Mouse (Mus musculus) hindbrain, embryonic 13.5 days (tissue): ENCODE data around the gene Larp1. TPM values are rescaled to one million over a fixed set of nuclear protein-coding genes. Genes with fewer than 3 reads are reported as not detected.
A peak's percentile ranks its signal among the peaks of the same experiment; 100 is the strongest.

Experiments
- ATAC-seq: fragments of 200-750 bp; cut with Nextera tagmentation; 2 replicates; pipeline ENCODE4 v1.8.0; 2017; ENCODE audit warnings: moderate TSS enrichment; ENCODE audit not compliant: low FRiP score
- H3K27ac ChIP-seq: fragments of 300-500 bp; sonication (generic); 2 replicates; pipeline ENCODE4 v1.5.1; 2015; ENCODE audit warnings: inconsistent platforms, mild to moderate bottlenecking, moderate library complexity
- H3K27me3 ChIP-seq: fragments of 300-500 bp; sonication (generic); 2 replicates; pipeline ENCODE4 v1.6.1; 2015; ENCODE audit warnings: mild to moderate bottlenecking, inconsistent platforms
- H3K36me3 ChIP-seq: fragments of 300-500 bp; sonication (generic); 2 replicates; pipeline ENCODE4 v1.6.1; 2015; ENCODE audit warnings: mild to moderate bottlenecking, inconsistent platforms
- H3K4me1 ChIP-seq: fragments of 300-500 bp; sonication (generic); replicated peaks from 2 replicates; pipeline ENCODE4 v1.6.1; 2015; ENCODE audit warnings: inconsistent platforms
- H3K4me2 ChIP-seq: fragments of 300-500 bp; sonication (generic); 2 replicates; pipeline ENCODE4 v1.6.1; 2015; ENCODE audit warnings: inconsistent platforms, mild to moderate bottlenecking, moderate library complexity
- H3K4me3 ChIP-seq: fragments of 300-500 bp; sonication (generic); 2 replicates; pipeline ENCODE4 v1.5.1; 2015; ENCODE audit warnings: mild to moderate bottlenecking, inconsistent platforms
- H3K9ac ChIP-seq: fragments of 300-500 bp; sonication (generic); 2 replicates; pipeline ENCODE4 v1.6.1; 2015; ENCODE audit warnings: mild to moderate bottlenecking, inconsistent platforms
- H3K9me3 ChIP-seq: fragments of 300-500 bp; sonication (generic); 2 replicates; pipeline ENCODE4 v1.6.1; 2016; ENCODE audit warnings: inconsistent platforms
- WGBS: fragments of 180-500 bp; shearing (Covaris S2); methylation state at CpG from one replicate; pipeline ENCODE4 v1.1.7; 2015; 5-methylcytosine and 5-hydroxymethylcytosine counted together
- polyA plus RNA-seq: library from polyadenylated mRNA; unstranded; fragments of >200 nt; fragmentation: Nextera tagmentation; extraction: Ambion mirVana; gene quantifications from 2 replicates; pipeline ENCODE4 v1.2.1, GENCODE M21; 2015

The Larp1 gene
- polyA plus RNA-seq: 16.4 and 17.4 TPM in 2 replicates

DNA sequence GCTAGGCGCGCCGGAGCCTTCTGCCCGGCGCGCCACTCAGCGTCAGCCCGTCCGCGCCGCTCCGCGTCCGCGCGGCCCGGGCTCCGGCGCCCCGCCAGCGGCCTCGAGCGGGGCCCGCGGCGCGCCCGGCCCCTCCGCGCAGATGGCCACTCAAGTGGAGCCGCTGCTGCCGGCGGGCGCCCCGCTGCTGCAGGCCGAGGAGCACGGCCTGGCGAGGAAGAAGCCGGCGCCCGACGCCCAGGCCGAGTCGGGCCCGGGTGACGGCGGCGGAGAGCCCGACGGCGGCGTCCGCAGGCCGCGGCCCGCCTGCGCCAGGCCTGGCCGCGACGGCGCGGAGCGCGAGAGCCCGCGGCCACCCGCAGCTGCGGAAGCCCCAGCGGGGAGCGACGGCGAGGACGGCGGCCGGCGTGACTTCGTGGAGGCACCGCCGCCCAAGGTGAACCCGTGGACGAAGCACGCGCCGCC, at the start of gene Larp1:
Larp1 (plus strand) TSS at position 14 of the 465 bp plus-strand sequence.
- Histone ChIP-seq H3K9me3 (no peaks in the 10 kb centered on the region), H3K27ac (peak within 1 kb of the TSS; percentile 94), H3K4me2 (peak within 1 kb of the TSS; percentile 88), H3K27me3 (no peaks in the 10 kb centered on the region), H3K36me3 (no peaks in the 10 kb centered on the region), H3K4me1 (peaks cover 32% of the 10 kb centered on the region), H3K4me3 (peak within 1 kb of the TSS; percentile 98), H3K9ac (peak within 1 kb of the TSS; percentile 96)
- under 1% methylated on average over 59 of the region's 84 CpGs for WGBS
- no peak; the same call in 1 of the 2 replicates for ATAC-seq

DNA sequence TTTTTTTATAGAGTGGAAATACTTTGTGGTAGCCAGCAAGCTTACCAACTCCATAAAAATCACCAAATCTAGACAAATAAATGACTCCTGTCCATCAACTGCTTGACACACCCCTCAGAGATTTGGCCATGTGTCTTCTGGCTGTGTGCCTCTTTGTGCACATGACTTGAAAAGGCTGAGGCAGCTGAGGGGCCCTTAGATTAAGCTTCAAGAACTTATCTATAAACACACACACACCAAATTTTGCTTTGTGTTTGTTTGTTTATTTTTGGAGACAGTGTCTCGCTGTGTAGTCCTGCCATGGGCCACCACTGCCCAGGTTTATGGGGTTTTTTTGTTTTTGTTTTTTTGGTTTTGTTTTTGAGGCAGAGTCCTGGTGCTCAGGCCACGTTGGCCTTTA, 48.9 kb upstream of the Larp1 start:
- Histone ChIP-seq H3K4me1 (peaks cover 15% of the 10 kb centered on the region), H3K9ac (no peak overlapping the region), H3K27ac (no peak overlapping the region), H3K27me3 (no peaks in the 10 kb centered on the region), H3K4me2 (no peak overlapping the region), H3K36me3 (no peaks in the 10 kb centered on the region), H3K9me3 (no peaks in the 10 kb centered on the region), H3K4me3 (no peak overlapping the region)
- ATAC-seq: no peak
- WGBS: 76% methylated on average over 2 of the region's 2 CpGs

DNA sequence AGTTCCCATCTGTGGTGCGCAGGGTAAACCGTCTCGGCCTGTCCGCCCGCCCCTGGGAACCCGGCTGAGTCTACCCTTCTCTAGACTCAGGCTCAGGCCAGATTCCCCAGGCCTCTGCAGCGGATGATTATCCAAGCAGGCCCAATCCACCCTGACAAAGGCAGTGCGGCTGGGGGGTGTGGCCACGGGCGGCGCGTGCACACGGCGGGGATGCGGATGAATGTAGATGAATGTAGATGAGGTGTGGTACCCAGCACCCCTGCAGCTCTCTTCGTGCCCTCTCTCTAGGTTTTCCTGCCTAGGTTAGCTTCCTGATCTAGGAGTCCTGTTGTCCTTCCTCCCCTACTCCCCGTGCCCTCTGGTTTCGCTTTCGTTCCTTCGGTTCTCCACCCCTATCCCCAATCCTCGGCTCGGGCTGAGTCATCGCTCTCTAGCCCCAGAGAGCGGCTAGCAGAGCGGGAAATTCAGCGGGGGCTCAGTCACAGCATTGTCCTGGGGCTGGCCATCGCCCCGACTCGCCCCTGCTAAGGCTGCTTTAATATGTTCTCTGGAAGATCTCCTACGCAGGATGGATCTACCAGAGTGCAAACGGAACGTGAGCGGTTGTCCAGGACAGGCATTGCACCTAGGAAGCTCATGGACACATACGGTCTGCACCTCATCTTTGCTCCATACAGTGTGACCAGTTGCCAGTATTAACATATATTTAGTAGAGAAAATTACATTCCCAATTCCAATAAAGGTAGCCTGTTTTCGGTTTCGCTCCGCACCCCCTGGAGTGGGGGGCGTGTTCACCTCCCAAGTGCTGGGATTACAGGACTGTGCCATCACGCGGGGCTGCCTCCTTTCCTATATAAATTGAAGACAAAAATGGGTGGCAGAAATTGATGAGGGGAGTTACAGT, 46.2 kb upstream of the Larp1 start:
- peaks cover 15% of the 10 kb centered on the region for H3K4me1 ChIP-seq
- peak overlapping the region; percentile 93 for H3K27ac ChIP-seq
- peak overlapping the region; percentile 50 for H3K4me3 ChIP-seq
- H3K4me2 ChIP-seq: peak overlapping the region; percentile 70
- no peaks in the 10 kb centered on the region for H3K9me3 ChIP-seq
- H3K27me3 ChIP-seq: no peaks in the 10 kb centered on the region
- WGBS: under 1% methylated on average over 40 of the region's 40 CpGs
- H3K36me3 ChIP-seq: no peaks in the 10 kb centered on the region
- ATAC-seq: peak; percentile 96
- H3K9ac ChIP-seq: peak overlapping the region; percentile 86

DNA sequence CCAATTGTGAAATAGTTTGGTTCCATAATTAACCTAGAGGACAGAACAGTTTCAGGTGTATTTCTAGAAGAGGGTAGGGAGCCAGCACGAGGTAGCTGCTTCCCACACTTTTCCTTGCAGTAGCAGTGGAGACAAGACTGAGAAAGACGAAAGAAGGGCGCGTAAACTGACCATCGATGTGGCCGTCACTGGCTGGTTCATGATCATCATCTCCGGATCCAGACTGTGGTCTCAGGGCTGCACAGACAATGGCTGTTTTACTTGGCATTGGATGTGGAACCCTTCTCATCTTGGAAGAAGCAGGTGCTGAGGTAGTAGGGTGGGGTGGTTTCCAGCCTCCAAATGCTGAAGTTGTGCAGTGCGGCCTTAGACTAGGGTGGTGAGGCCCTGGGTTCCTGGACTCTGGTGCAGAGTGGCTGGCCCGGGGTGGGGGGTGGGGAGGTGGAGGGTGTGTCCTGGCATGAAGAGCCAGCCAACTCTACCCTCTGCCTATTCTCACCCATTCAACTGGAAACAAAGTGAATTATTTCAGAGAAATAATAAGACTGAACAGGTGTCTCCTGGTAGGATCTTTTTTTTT, 45.5 kb upstream of the Larp1 start:
- no peak for ATAC-seq
- peak overlapping the region; percentile 93 for H3K27ac ChIP-seq
- H3K4me3 ChIP-seq: peak overlapping the region; percentile 50
- 37% methylated on average over 9 of the region's 9 CpGs for WGBS
- peak overlapping the region; percentile 70 for H3K4me2 ChIP-seq
- H3K9ac ChIP-seq: peak overlapping the region; percentile 86
- H3K27me3 ChIP-seq: no peaks in the 10 kb centered on the region
- peaks cover 15% of the 10 kb centered on the region for H3K4me1 ChIP-seq
- H3K9me3 ChIP-seq: no peaks in the 10 kb centered on the region
- no peaks in the 10 kb centered on the region for H3K36me3 ChIP-seq

DNA sequence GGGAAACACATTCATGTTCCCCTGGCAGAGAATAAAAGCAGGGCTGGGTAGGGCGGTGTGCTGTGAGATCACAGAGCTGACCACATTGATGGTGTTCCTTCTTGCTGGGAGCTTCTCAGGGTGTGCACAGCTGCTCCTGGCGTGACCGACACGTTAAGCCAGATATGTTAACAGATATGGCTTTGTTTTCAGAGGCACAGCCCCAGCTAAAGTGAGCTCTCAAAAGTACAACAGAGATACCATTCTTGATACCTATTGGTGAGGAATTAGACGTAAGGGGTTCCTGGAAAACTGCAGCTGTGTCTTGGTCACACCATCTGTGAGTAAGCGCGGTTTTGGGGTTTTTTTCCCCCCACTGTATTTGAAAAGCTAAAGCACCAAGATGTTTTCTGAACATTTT, 42.2 kb upstream of the Larp1 start:
- H3K4me1 ChIP-seq: peaks cover 15% of the 10 kb centered on the region
- H3K4me3 ChIP-seq: no peak overlapping the region
- no peaks in the 10 kb centered on the region for H3K36me3 ChIP-seq
- no peak overlapping the region for H3K4me2 ChIP-seq
- WGBS: 59% methylated on average over 7 of the region's 7 CpGs
- H3K27me3 ChIP-seq: no peaks in the 10 kb centered on the region
- ATAC-seq: no peak
- no peak overlapping the region for H3K9ac ChIP-seq
- no peak overlapping the region for H3K27ac ChIP-seq
- no peaks in the 10 kb centered on the region for H3K9me3 ChIP-seq

DNA sequence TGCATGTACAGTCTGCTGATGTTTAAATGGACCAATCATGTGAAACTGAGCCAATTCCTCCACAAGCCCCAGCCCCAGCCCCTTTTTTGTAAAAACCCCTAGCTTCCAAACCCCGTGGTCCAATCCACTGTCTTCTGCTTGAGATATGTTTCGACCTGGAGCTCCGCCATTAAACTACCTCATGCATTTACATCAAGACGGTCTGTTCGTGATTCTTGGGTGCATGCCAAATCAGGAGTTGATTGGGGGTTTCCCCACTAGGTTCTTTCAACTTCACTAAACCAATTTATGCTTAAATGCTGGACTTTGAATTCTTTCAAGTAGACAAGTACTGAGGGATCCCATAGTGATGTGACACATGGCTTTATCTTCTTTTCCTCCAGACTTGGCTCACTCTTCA, 40.6 kb upstream of the Larp1 start:
- H3K27me3 ChIP-seq: no peaks in the 10 kb centered on the region
- no peak for ATAC-seq
- H3K9ac ChIP-seq: no peak overlapping the region
- H3K4me1 ChIP-seq: peaks cover 3% of the 10 kb centered on the region
- WGBS: 81% methylated on average over 5 of the region's 5 CpGs
- no peak overlapping the region for H3K4me3 ChIP-seq
- H3K4me2 ChIP-seq: no peak overlapping the region
- no peaks in the 10 kb centered on the region for H3K36me3 ChIP-seq
- no peaks in the 10 kb centered on the region for H3K9me3 ChIP-seq
- H3K27ac ChIP-seq: no peak overlapping the region

DNA sequence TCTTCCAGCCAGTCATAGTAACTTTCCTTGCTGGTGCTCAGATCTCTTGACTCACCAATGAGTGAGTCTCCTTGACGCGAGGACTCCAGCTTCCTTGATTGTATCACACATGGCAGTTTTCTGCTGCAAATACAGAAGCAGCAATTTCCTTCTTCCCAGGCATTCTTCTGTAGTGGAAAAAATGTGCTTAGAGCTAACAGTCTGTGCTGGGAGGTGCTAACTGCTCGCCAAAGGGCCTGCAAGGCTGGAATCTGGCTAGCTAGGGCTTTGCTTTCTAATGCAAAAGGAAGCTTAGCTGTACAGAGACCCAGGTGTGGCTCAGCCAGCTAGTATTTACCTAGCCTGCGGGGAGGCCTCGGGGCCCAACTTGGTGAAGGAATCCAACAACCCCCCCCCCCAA, 38.3 kb upstream of the Larp1 start:
- no peaks in the 10 kb centered on the region for H3K9me3 ChIP-seq
- no peaks in the 10 kb centered on the region for H3K27me3 ChIP-seq
- no peak overlapping the region for H3K9ac ChIP-seq
- H3K4me3 ChIP-seq: no peak overlapping the region
- H3K36me3 ChIP-seq: no peaks in the 10 kb centered on the region
- WGBS: 31% methylated on average over 5 of the region's 5 CpGs
- ATAC-seq: no peak
- no peak overlapping the region for H3K4me2 ChIP-seq
- H3K4me1 ChIP-seq: no peaks in the 10 kb centered on the region
- H3K27ac ChIP-seq: no peak overlapping the region

DNA sequence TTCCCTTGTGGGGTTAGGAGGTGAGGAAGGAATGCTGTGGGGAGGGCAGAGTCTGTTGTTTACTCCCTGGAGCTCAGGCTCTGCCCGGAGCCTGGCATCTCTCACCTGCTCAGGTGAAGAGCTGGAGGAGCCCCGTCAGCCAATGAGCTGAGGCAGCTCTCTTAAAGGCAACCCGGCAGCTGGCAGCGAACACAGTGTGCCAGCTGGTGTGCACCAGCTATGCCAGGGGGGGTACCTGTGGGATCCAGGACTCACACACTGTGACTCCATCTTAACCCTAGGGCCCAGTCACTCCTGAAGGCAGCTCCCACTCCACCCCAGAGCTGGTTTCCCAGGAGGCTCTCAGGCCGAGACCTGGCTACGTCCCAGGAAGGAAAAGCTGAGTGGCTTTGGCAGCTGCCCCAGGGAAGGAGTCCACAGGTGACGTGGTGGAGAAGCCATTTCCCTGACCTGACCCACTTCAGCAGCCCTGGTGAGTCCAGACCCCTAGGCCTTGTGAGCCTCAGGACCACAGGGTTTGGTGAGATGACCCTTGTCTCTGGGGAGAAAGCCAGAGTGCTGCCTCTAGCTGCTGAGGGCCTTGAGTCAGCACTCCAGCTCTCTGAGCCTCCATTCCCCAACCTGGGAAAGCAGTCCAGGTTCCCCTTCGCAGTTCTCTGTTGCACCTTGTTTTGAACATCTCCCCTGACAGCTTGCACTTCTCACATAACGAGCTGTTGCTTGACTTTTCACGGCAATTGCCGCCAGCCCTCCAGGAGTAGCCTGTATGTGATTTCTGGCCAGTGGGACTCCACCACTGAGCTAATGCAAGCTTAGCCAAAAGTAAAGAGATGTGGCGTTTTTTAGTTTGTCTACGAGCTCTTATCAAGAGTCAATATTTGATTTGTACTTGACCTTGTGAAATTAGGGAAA, 35.6 kb upstream of the Larp1 start:
- WGBS: 81% methylated on average over 13 of the region's 13 CpGs
- H3K9ac ChIP-seq: no peak overlapping the region

DNA sequence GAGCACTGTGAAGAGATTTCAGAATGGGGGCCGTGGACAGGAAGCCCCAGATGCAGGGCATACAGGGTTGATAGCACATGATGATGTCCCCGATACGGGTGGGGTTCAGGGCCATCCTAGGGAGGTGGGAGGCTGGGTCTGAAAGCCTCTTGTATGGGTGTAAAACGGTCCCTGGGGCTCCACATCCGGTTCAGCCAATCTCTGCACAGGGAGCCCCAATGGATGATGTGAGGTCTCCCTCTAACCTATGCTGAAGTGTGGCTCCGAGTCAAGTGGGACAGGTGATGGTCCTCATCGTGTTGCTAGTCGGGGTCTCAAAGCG, 35.0 kb upstream of the Larp1 start:
- H3K9me3 ChIP-seq: no peaks in the 10 kb centered on the region
- H3K9ac ChIP-seq: 0 out of 2 replicates have a peak overlapping the region, but pooled peaks have one; percentile 4
- H3K4me2 ChIP-seq: no peak overlapping the region
- ATAC-seq: no peak
- H3K36me3 ChIP-seq: no peaks in the 10 kb centered on the region
- H3K27me3 ChIP-seq: no peaks in the 10 kb centered on the region
- WGBS: 76% methylated on average over 9 of the region's 9 CpGs
- no peaks in the 10 kb centered on the region for H3K4me1 ChIP-seq
- H3K4me3 ChIP-seq: no peak overlapping the region
- H3K27ac ChIP-seq: no peak overlapping the region

More for the DNA sequence above, 35.6 kb upstream of the Larp1 start:
- Histone ChIP-seq H3K9me3 (no peaks in the 10 kb centered on the region), H3K4me3 (no peak overlapping the region), H3K4me2 (no peak overlapping the region), H3K4me1 (no peaks in the 10 kb centered on the region), H3K27ac (no peak overlapping the region), H3K27me3 (no peaks in the 10 kb centered on the region), H3K36me3 (no peaks in the 10 kb centered on the region)
- ATAC-seq: no peak

DNA sequence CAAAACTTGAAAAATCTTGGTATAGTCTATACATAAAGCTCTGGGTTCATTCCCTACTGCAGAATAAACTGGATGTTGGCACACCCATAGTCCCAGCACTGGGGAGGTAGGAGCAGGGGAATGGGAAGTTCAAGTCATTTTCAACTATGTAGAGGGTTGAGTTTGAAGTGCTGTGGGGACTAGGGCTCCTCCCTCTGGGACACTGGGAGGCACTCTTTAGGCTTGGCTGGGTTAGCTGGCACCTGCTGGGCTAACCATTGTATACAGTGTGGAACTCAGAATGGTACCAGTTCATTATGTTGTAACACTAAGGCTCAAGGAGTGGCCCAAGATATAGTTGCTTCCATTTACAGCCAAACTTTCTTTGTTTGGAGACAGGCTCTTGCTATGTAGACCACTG, 33.0 kb upstream of the Larp1 start:
- no peaks in the 10 kb centered on the region for H3K36me3 ChIP-seq
- ATAC-seq: no peak
- no peak overlapping the region for H3K9ac ChIP-seq
- H3K4me2 ChIP-seq: no peak overlapping the region
- no peaks in the 10 kb centered on the region for H3K4me1 ChIP-seq
- no peak overlapping the region for H3K27ac ChIP-seq
- H3K9me3 ChIP-seq: no peaks in the 10 kb centered on the region
- H3K27me3 ChIP-seq: no peaks in the 10 kb centered on the region
- no peak overlapping the region for H3K4me3 ChIP-seq

DNA sequence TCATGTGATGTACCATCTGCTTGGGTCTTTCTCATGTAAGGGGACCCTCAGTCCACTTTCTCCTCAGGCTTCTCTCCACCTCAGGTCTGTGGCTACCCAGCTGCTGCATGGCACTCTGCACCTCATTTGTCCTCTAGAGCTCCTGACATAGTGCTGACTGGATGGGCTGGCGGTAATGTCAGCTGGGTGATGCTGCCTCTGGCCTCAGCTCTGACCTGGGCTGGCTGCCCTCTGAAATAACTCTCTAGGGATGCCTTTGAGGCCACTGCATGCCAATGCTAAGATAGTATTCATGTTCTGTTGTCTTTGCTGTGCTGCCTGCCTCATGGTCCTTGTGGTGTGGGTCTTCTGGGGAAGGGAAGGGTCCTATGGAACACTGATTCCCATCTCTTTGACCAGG, 31.2 kb upstream of the Larp1 start:
- Histone ChIP-seq H3K4me2 (no peak overlapping the region), H3K27me3 (no peaks in the 10 kb centered on the region), H3K9ac (no peak overlapping the region), H3K4me3 (no peak overlapping the region), H3K9me3 (no peaks in the 10 kb centered on the region), H3K36me3 (no peaks in the 10 kb centered on the region), H3K27ac (no peak overlapping the region), H3K4me1 (no peaks in the 10 kb centered on the region)
- WGBS: 92% methylated on average over 1 of the region's 1 CpGs
- ATAC-seq: no peak

DNA sequence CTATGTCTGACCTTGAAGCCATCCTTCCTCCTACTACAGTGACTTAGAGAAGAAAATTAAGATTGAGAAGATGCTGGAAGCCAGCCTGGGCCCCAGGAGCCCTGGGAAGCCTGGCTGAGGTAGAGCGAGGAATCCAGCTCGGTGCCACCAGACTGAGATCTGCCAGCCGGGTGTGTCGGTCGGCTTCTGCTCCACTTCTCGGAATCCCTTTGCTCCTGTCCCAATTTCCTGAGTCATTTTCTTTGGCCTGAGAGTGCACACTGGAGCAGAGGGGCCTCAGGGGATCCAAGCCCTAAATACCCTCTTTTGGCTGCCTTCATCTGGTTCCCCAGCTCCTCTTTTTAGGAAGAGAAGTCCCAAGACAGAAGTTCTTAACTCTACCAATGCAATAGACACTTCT, 29.2 kb upstream of the Larp1 start:
- no peaks in the 10 kb centered on the region for H3K9me3 ChIP-seq
- no peaks in the 10 kb centered on the region for H3K4me1 ChIP-seq
- no peak overlapping the region for H3K27ac ChIP-seq
- no peak overlapping the region for H3K4me2 ChIP-seq
- H3K36me3 ChIP-seq: no peaks in the 10 kb centered on the region
- no peaks in the 10 kb centered on the region for H3K27me3 ChIP-seq
- no peak for ATAC-seq
- 95% methylated on average over 6 of the region's 6 CpGs for WGBS
- no peak overlapping the region for H3K9ac ChIP-seq
- no peak overlapping the region for H3K4me3 ChIP-seq
